Mouse (Mus musculus): Measurements from ENCODE around the gene Faap20.
"Not testable (repeated sequence)": the region's sequence is repeated elsewhere in the genome, so short reads cannot be mapped to it uniquely, and the experiment has no call there.

Faap20 gene

GRCm38 (mm10) chr4:155248054-155248453, 1.5 kb upstream of the Faap20 start:
- not testable (repeated sequence) for DNase-seq (ENCODE audit: low spot score)

- peak; percentile 93 for DNase-seq (ENCODE audit: low spot score)
These were observed 350 bp upstream of the Faap20 start for GRCm38 (mm10) chr4:155249257-155249647.

GRCm38 (mm10) chr4:155250361-155251117, 937 bp downstream of the Faap20 start:
- DNase-seq (ENCODE audit: low spot score), result no peak

GRCm38 (mm10) chr4:155251147-155251546, 1.5 kb downstream of the Faap20 start:
- no peak for DNase-seq (ENCODE audit: low spot score)

GRCm38 (mm10) chr4:155252253-155252652, 2.7 kb downstream of the Faap20 start:
- DNase-seq (ENCODE audit: low spot score), result no peak

- DNase-seq (ENCODE audit: low spot score), result no peak
These were observed 15.1 kb downstream of the Faap20 start for GRCm38 (mm10) chr4:155264521-155265321.

GRCm38 (mm10) chr4:155267047-155267543, 17.5 kb downstream of the Faap20 start:
- peak; percentile 32 for DNase-seq (ENCODE audit: low spot score)

GRCm38 (mm10) chr4:155267639-155268175, 18.1 kb downstream of the Faap20 start:
- no peak for DNase-seq (ENCODE audit: low spot score)

- peak; percentile 77 for DNase-seq (ENCODE audit: low spot score)
These were observed 18.8 kb downstream of the Faap20 start for GRCm38 (mm10) chr4:155268382-155268781.

GRCm38 (mm10) chr4:155274451-155274850, 24.8 kb downstream of the Faap20 start:
- DNase-seq (ENCODE audit: low spot score), result no peak

GRCm38 (mm10) chr4:155274851-155275250, 25.2 kb downstream of the Faap20 start:
- DNase-seq (ENCODE audit: low spot score), result no peak

- DNase-seq (ENCODE audit: low spot score), result no peak
These were observed 28.4 kb downstream of the Faap20 start for GRCm38 (mm10) chr4:155277963-155278362.

- no peak for DNase-seq (ENCODE audit: low spot score)
These were observed 29.5 kb downstream of the Faap20 start for GRCm38 (mm10) chr4:155279054-155279453.

GRCm38 (mm10) chr4:155279926-155280767, 30.5 kb downstream of the Faap20 start:
- DNase-seq (ENCODE audit: low spot score), result peak; percentile 19

GRCm38 (mm10) chr4:155280768-155281121, 31.1 kb downstream of the Faap20 start:
- DNase-seq (ENCODE audit: low spot score), result no peak

- DNase-seq (ENCODE audit: low spot score), result no peak
These were observed 31.6 kb downstream of the Faap20 start for GRCm38 (mm10) chr4:155281227-155281626.

- DNase-seq (ENCODE audit: low spot score), result no peak
These were observed 32.0 kb downstream of the Faap20 start for GRCm38 (mm10) chr4:155281652-155282051.

GRCm38 (mm10) chr4:155282231-155282630, 32.6 kb downstream of the Faap20 start:
- DNase-seq (ENCODE audit: low spot score), result no peak

- peak; percentile 33 for DNase-seq (ENCODE audit: low spot score)
These were observed 33.5 kb downstream of the Faap20 start for GRCm38 (mm10) chr4:155283001-155283503.

GRCm38 (mm10) chr4:155283585-155283984, 34.0 kb downstream of the Faap20 start:
- DNase-seq (ENCODE audit: low spot score), result no peak

GRCm38 (mm10) chr4:155284521-155285379, 35.1 kb downstream of the Faap20 start:
- no peak for DNase-seq (ENCODE audit: low spot score)
